Mouse (Mus musculus) fat pad, adult 2 months (tissue): ENCODE results near the gene Bmp6.
A peak's percentile ranks its signal among the peaks of the same experiment; 100 is the strongest.

ENCODE experiments used
- DNase-seq: peaks from one replicate; pipeline ENCODE4 v3.0.0-alpha.2; 2011; ENCODE audit warnings: low read depth, low spot score; ENCODE audit errors: extremely low read depth

The Bmp6 gene

GRCm38 (mm10) chr13:38425294-38425693, 80.4 kb downstream of the Bmp6 start:
- no peak for DNase-seq

- no peak for DNase-seq
Measured at GRCm38 (mm10) chr13:38429671-38430070, 84.8 kb downstream of the Bmp6 start.

- no peak for DNase-seq
Measured at GRCm38 (mm10) chr13:38430075-38430474, 85.2 kb downstream of the Bmp6 start.

- DNase-seq = no peak
Measured at GRCm38 (mm10) chr13:38434831-38435230, 89.9 kb downstream of the Bmp6 start.

GRCm38 (mm10) chr13:38437930-38438329, 93.0 kb downstream of the Bmp6 start:
- no peak for DNase-seq

- no peak for DNase-seq
Measured at GRCm38 (mm10) chr13:38440240-38440639, 95.3 kb downstream of the Bmp6 start.

GRCm38 (mm10) chr13:38448516-38449015, 103.7 kb downstream of the Bmp6 start:
- DNase-seq = no peak

- no peak for DNase-seq
Measured at GRCm38 (mm10) chr13:38450051-38450971, 105.4 kb downstream of the Bmp6 start.

GRCm38 (mm10) chr13:38451446-38451845, 106.5 kb downstream of the Bmp6 start:
- no peak for DNase-seq

GRCm38 (mm10) chr13:38463410-38463809, 118.5 kb downstream of the Bmp6 start:
- no peak for DNase-seq

- DNase-seq = peak; percentile 7
Measured at GRCm38 (mm10) chr13:38470882-38471281, 126.0 kb downstream of the Bmp6 start.

GRCm38 (mm10) chr13:38472636-38473035, 127.7 kb downstream of the Bmp6 start:
- DNase-seq = no peak

GRCm38 (mm10) chr13:38473497-38473896, 128.6 kb downstream of the Bmp6 start:
- DNase-seq = no peak

GRCm38 (mm10) chr13:38476936-38477335, 132.0 kb downstream of the Bmp6 start:
- no peak for DNase-seq

- DNase-seq = no peak
Measured at GRCm38 (mm10) chr13:38481021-38481420, 136.1 kb downstream of the Bmp6 start.

- DNase-seq = no peak
Measured at GRCm38 (mm10) chr13:38484701-38485100, 139.8 kb downstream of the Bmp6 start.

- no peak for DNase-seq
Measured at GRCm38 (mm10) chr13:38486767-38487166, 141.9 kb downstream of the Bmp6 start.

- DNase-seq = no peak
Measured at GRCm38 (mm10) chr13:38496715-38497114, 151.8 kb downstream of the Bmp6 start.

- no peak for DNase-seq
Measured at GRCm38 (mm10) chr13:38501314-38501713, 156.4 kb downstream of the Bmp6 start.

- no peak for DNase-seq
Measured at GRCm38 (mm10) chr13:38503137-38503849, 158.4 kb downstream of the Bmp6 start.

- DNase-seq = no peak
Measured at GRCm38 (mm10) chr13:38506320-38506719, 161.4 kb downstream of the Bmp6 start.

- no peak for DNase-seq
Measured at GRCm38 (mm10) chr13:38506936-38507335, 162.0 kb downstream of the Bmp6 start.
